Mouse (Mus musculus): ENCODE data around the gene Kprp. TPM values are rescaled to one million over a fixed set of nuclear protein-coding genes. Genes with fewer than 3 reads are reported as not detected.
"Not testable (repeated sequence)": the region's sequence is repeated elsewhere in the genome, so short reads cannot be mapped to it uniquely, and the experiment has no call there.

The Kprp gene
- not detected in 2 replicates for polyA plus RNA-seq (2015; fragmentation: Nextera tagmentation; extraction: Ambion mirVana)

GRCm38 (mm10) chr3:92827108-92827507, at the start of gene Kprp:
TSS of gene Kprp (minus strand) at chr3:92827247.
- 50% methylated on average over 1 of the region's 1 CpGs for WGBS
- Histone ChIP-seq H3K4me3 (no peak within 1 kb of the TSS), H3K9ac (no peak within 1 kb of the TSS), H3K36me3 (no peaks in the 10 kb centered on the region), H3K9me3 (no peaks in the 10 kb centered on the region), H3K27ac (replicated peaks) (no peak within 1 kb of the TSS), H3K4me1 (replicated peaks) (no peaks in the 10 kb centered on the region), H3K4me2 (no peak within 1 kb of the TSS), H3K27me3 (no peaks in the 10 kb centered on the region)
- no peak for ATAC-seq (ENCODE audit: low FRiP score, low read depth)

GRCm38 (mm10) chr3:92874180-92874579, 47.1 kb upstream of the Kprp start:
- Histone ChIP-seq H3K4me3 (no peak overlapping the region), H3K4me2 (no peak overlapping the region), H3K4me1 (replicated peaks) (no peaks in the 10 kb centered on the region), H3K36me3 (no peaks in the 10 kb centered on the region), H3K27me3 (no peaks in the 10 kb centered on the region), H3K9ac (no peak overlapping the region), H3K27ac (replicated peaks) (no peak overlapping the region), H3K9me3 (no peaks in the 10 kb centered on the region)
- WGBS, result 91% methylated on average over 3 of the region's 3 CpGs
- ATAC-seq (ENCODE audit: low FRiP score, low read depth), result no peak

DNA sequence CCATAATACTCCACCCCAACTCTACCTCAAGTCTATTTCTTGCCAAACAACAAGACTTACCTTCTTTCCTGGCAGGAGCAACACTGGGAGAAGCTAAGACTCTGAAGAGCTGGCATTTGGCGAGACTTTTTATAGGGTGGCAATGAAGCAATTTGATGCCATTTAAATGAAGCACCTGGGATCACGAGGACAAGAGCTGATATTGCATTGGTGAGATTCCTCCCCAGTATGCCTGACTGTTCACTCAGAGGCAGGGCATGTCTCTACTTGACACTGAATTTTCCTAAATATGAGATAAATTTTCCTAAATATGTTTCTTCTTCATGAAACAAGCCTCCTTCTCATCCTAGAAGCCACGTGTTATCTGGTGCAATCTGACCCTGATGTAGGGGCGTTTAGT, 43.1 kb upstream of the Kprp start, which contains the start of gene 2310050C09Rik:
Gene 2310050C09Rik, minus strand, starts transcription at position 101 of the 400 bp plus-strand sequence.
- Histone ChIP-seq H3K36me3 (no peaks in the 10 kb centered on the region), H3K27me3 (no peaks in the 10 kb centered on the region), H3K4me2 (no peak within 1 kb of the TSS), H3K9ac (no peak within 1 kb of the TSS), H3K4me3 (no peak within 1 kb of the TSS), H3K27ac (replicated peaks) (no peak within 1 kb of the TSS), H3K4me1 (replicated peaks) (no peaks in the 10 kb centered on the region), H3K9me3 (no peaks in the 10 kb centered on the region)
- 86% methylated on average over 4 of the region's 4 CpGs for WGBS
- no peak for ATAC-seq (ENCODE audit: low FRiP score, low read depth)

GRCm38 (mm10) chr3:92851186-92851585, 24.1 kb upstream of the Kprp start, which contains the start of gene Lce1l:
TSS of gene Lce1l (minus strand) at chr3:92851286.
- Histone ChIP-seq H3K9me3 (no peaks in the 10 kb centered on the region), H3K27me3 (no peaks in the 10 kb centered on the region), H3K9ac (no peak within 1 kb of the TSS), H3K27ac (replicated peaks) (no peak within 1 kb of the TSS), H3K4me3 (no peak within 1 kb of the TSS), H3K4me2 (no peak within 1 kb of the TSS), H3K4me1 (replicated peaks) (no peaks in the 10 kb centered on the region), H3K36me3 (no peaks in the 10 kb centered on the region)
- 90% methylated on average over 3 of the region's 3 CpGs for WGBS
- ATAC-seq (ENCODE audit: low FRiP score, low read depth), result no peak

GRCm38 (mm10) chr3:92825808-92826207, 1.2 kb downstream of the Kprp start:
- no peaks in the 10 kb centered on the region for H3K9me3 ChIP-seq
- 38% methylated on average over 1 of the region's 1 CpGs for WGBS
- no peak for ATAC-seq (ENCODE audit: low FRiP score, low read depth)

GRCm38 (mm10) chr3:92816036-92816435, 11.0 kb downstream of the Kprp start:
- not testable (repeated sequence) for H3K9ac ChIP-seq; H3K4me2 ChIP-seq; H3K4me1 ChIP-seq (replicated peaks); ATAC-seq (ENCODE audit: low FRiP score, low read depth); H3K27ac ChIP-seq (replicated peaks); H3K36me3 ChIP-seq; H3K9me3 ChIP-seq; H3K27me3 ChIP-seq; H3K4me3 ChIP-seq
- WGBS, result 94% methylated on average over 2 of the region's 2 CpGs

More at GRCm38 (mm10) chr3:92825808-92826207, 1.2 kb downstream of the Kprp start:
- H3K4me3 ChIP-seq, result no peak overlapping the region
- H3K36me3 ChIP-seq, result no peaks in the 10 kb centered on the region
- no peaks in the 10 kb centered on the region for H3K27me3 ChIP-seq
- H3K9ac ChIP-seq, result no peak overlapping the region
- no peaks in the 10 kb centered on the region for H3K4me1 ChIP-seq (replicated peaks)
- no peak overlapping the region for H3K4me2 ChIP-seq
- no peak overlapping the region for H3K27ac ChIP-seq (replicated peaks)

DNA sequence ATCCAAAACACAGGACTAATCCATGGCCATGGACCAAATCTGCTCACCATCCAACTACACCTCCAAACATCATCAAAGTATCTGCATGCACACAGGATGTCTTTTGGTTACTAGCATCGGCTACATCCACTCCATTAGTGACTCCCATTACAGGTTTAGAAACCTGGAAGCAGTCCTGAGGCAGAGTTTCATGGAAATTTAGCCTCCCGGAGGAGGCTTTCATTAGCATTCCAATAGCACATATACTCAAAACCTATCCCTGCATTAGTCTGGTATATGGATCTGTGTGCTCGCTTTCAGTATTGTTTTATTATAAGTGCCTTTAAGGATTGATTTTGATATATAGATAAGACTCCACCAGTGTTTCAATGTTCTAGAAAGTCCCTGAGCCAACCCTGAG, 11.5 kb downstream of the Kprp start:
- 92% methylated on average over 3 of the region's 3 CpGs for WGBS
- no peak for ATAC-seq (ENCODE audit: low FRiP score, low read depth)
- H3K9ac ChIP-seq, result no peak overlapping the region

GRCm38 (mm10) chr3:92807791-92808190, 19.3 kb downstream of the Kprp start, which contains the start of gene Lce1k:
TSS of gene Lce1k (minus strand) at chr3:92807891.
- no peaks in the 10 kb centered on the region for H3K9me3 ChIP-seq
- no peak within 1 kb of the TSS for H3K9ac ChIP-seq
- no peaks in the 10 kb centered on the region for H3K4me1 ChIP-seq (replicated peaks)
- H3K4me3 ChIP-seq, result no peak within 1 kb of the TSS
- no peaks in the 10 kb centered on the region for H3K27me3 ChIP-seq
- no peak within 1 kb of the TSS for H3K27ac ChIP-seq (replicated peaks)
- H3K4me2 ChIP-seq, result no peak within 1 kb of the TSS
- no peak for ATAC-seq (ENCODE audit: low FRiP score, low read depth)
- no peaks in the 10 kb centered on the region for H3K36me3 ChIP-seq

More for the DNA sequence above, 11.5 kb downstream of the Kprp start:
- no peaks in the 10 kb centered on the region for H3K27me3 ChIP-seq
- no peak overlapping the region for H3K4me3 ChIP-seq
- H3K4me2 ChIP-seq, result no peak overlapping the region
- no peaks in the 10 kb centered on the region for H3K4me1 ChIP-seq (replicated peaks)
- no peaks in the 10 kb centered on the region for H3K9me3 ChIP-seq
- no peak overlapping the region for H3K27ac ChIP-seq (replicated peaks)
- no peaks in the 10 kb centered on the region for H3K36me3 ChIP-seq

GRCm38 (mm10) chr3:92790414-92790813, 36.6 kb downstream of the Kprp start, which contains the start of gene Lce1j:
TSS of gene Lce1j (minus strand) at chr3:92790514.
- Histone ChIP-seq H3K4me1 (replicated peaks) (no peaks in the 10 kb centered on the region), H3K36me3 (no peaks in the 10 kb centered on the region), H3K4me2 (no peak within 1 kb of the TSS), H3K4me3 (no peak within 1 kb of the TSS), H3K9me3 (no peaks in the 10 kb centered on the region), H3K27ac (replicated peaks) (no peak within 1 kb of the TSS), H3K27me3 (no peaks in the 10 kb centered on the region), H3K9ac (no peak within 1 kb of the TSS)
- 93% methylated on average over 1 of the region's 1 CpGs for WGBS
- no peak for ATAC-seq (ENCODE audit: low FRiP score, low read depth)

- ATAC-seq (ENCODE audit: low FRiP score, low read depth), result no peak
- no peaks in the 10 kb centered on the region for H3K9me3 ChIP-seq
- no peak within 1 kb of the TSS for H3K9ac ChIP-seq
- no peaks in the 10 kb centered on the region for H3K36me3 ChIP-seq
- no peak within 1 kb of the TSS for H3K27ac ChIP-seq (replicated peaks)
- H3K27me3 ChIP-seq, result no peaks in the 10 kb centered on the region
- H3K4me3 ChIP-seq, result no peak within 1 kb of the TSS
- H3K4me2 ChIP-seq, result no peak within 1 kb of the TSS
- no peaks in the 10 kb centered on the region for H3K4me1 ChIP-seq (replicated peaks)
- 83% methylated on average over 1 of the region's 1 CpGs for WGBS
These were observed 48.2 kb downstream of the Kprp start, which contains the start of gene Lce1i for GRCm38 (mm10) chr3:92778799-92779198. TSS of gene Lce1i (minus strand) at chr3:92778899.

Other genes starting within 250 kb of the Kprp start
- gene Smcp, start 238.2 kb downstream of the Kprp start, polyA plus RNA-seq (2015; fragmentation: Nextera tagmentation; extraction: Ambion mirVana), result not detected in 2 replicates
- not detected in 2 replicates for gene 2210017I01Rik, start 219.8 kb downstream of the Kprp start, polyA plus RNA-seq (2015; fragmentation: Nextera tagmentation; extraction: Ambion mirVana)
- gene Lce6a, start 205.6 kb downstream of the Kprp start, polyA plus RNA-seq (2015; fragmentation: Nextera tagmentation; extraction: Ambion mirVana), result not detected in 2 replicates
- gene Lce1a1, start 178.9 kb downstream of the Kprp start, polyA plus RNA-seq (2015; fragmentation: Nextera tagmentation; extraction: Ambion mirVana), result not detected in 2 replicates
- gene Lce1b, start 170.3 kb downstream of the Kprp start, polyA plus RNA-seq (2015; fragmentation: Nextera tagmentation; extraction: Ambion mirVana), result not detected in 2 replicates
- not detected in 2 replicates for gene Lce1a2, start 156.9 kb downstream of the Kprp start, polyA plus RNA-seq (2015; fragmentation: Nextera tagmentation; extraction: Ambion mirVana)
- gene Lce1c, start 148.0 kb downstream of the Kprp start, polyA plus RNA-seq (2015; fragmentation: Nextera tagmentation; extraction: Ambion mirVana), result not detected in 2 replicates
- not detected in 2 replicates for gene Lce1d, start 140.0 kb downstream of the Kprp start, polyA plus RNA-seq (2015; fragmentation: Nextera tagmentation; extraction: Ambion mirVana)
- gene Lce1e, start 118.2 kb downstream of the Kprp start, polyA plus RNA-seq (2015; fragmentation: Nextera tagmentation; extraction: Ambion mirVana), result not detected in 2 replicates
- not detected in 2 replicates for gene Lce1f, start 106.9 kb downstream of the Kprp start, polyA plus RNA-seq (2015; fragmentation: Nextera tagmentation; extraction: Ambion mirVana)
- gene Gm38119, start 88.2 kb downstream of the Kprp start, polyA plus RNA-seq (2015; fragmentation: Nextera tagmentation; extraction: Ambion mirVana), result not detected in 2 replicates
- gene Lce1g, start 74.9 kb downstream of the Kprp start, polyA plus RNA-seq (2015; fragmentation: Nextera tagmentation; extraction: Ambion mirVana), result not detected in 2 replicates
- gene Lce1h, start 62.2 kb downstream of the Kprp start, polyA plus RNA-seq (2015; fragmentation: Nextera tagmentation; extraction: Ambion mirVana), result not detected in 2 replicates
- not detected in 2 replicates for gene Lce1i, start 48.3 kb downstream of the Kprp start, polyA plus RNA-seq (2015; fragmentation: Nextera tagmentation; extraction: Ambion mirVana)
- gene Lce1j, start 36.7 kb downstream of the Kprp start, polyA plus RNA-seq (2015; fragmentation: Nextera tagmentation; extraction: Ambion mirVana), result not detected in 2 replicates
- gene Lce1k, start 19.4 kb downstream of the Kprp start, polyA plus RNA-seq (2015; fragmentation: Nextera tagmentation; extraction: Ambion mirVana), result not detected in 2 replicates
- gene Lce1l, start 24.0 kb upstream of the Kprp start, polyA plus RNA-seq (2015; fragmentation: Nextera tagmentation; extraction: Ambion mirVana), result not detected in 2 replicates
- gene 2310050C09Rik, start 43.0 kb upstream of the Kprp start, polyA plus RNA-seq (2015; fragmentation: Nextera tagmentation; extraction: Ambion mirVana), result not detected in 2 replicates
- not detected in 2 replicates for gene Lce3a, start 99.0 kb upstream of the Kprp start, polyA plus RNA-seq (2015; fragmentation: Nextera tagmentation; extraction: Ambion mirVana)
- gene Lce3b, start 105.7 kb upstream of the Kprp start, polyA plus RNA-seq (2015; fragmentation: Nextera tagmentation; extraction: Ambion mirVana), result not detected in 2 replicates
- gene Lce3c, start 117.2 kb upstream of the Kprp start, polyA plus RNA-seq (2015; fragmentation: Nextera tagmentation; extraction: Ambion mirVana), result 0.62 TPM in 1 of 2 replicates, not detected in the other
- gene Lce3d, start 130.1 kb upstream of the Kprp start, polyA plus RNA-seq (2015; fragmentation: Nextera tagmentation; extraction: Ambion mirVana), result not detected in 2 replicates
- gene Lce3e, start 139.8 kb upstream of the Kprp start, polyA plus RNA-seq (2015; fragmentation: Nextera tagmentation; extraction: Ambion mirVana), result not detected in 2 replicates
- gene Lce3f, start 165.0 kb upstream of the Kprp start, polyA plus RNA-seq (2015; fragmentation: Nextera tagmentation; extraction: Ambion mirVana), result not detected in 2 replicates
- 1.9 and 2.3 TPM in 2 replicates for gene Crct1, start 188.4 kb upstream of the Kprp start, polyA plus RNA-seq (2015; fragmentation: Nextera tagmentation; extraction: Ambion mirVana)
- not detected in 2 replicates for gene Lce1m, start 191.8 kb upstream of the Kprp start, polyA plus RNA-seq (2015; fragmentation: Nextera tagmentation; extraction: Ambion mirVana)
- not detected in 2 replicates for gene Gm4858, start 241.6 kb upstream of the Kprp start, polyA plus RNA-seq (2015; fragmentation: Nextera tagmentation; extraction: Ambion mirVana)